Mouse (Mus musculus) spleen, postnatal 4 days (tissue): ENCODE measurements around the gene Hist1h1d.
A peak's percentile ranks its signal among the peaks of the same experiment; 100 is the strongest.
"Not testable (repeated sequence)": the region's sequence is repeated elsewhere in the genome, so short reads cannot be mapped to it uniquely, and the experiment has no call there.

Experiments
- DNase-seq, 2 experiments: peaks; one replicate each; pipeline ENCODE4 v3.0.0; 2022; ENCODE audit warnings: low spot score in 2 of 2

Gene Hist1h1d

DNA sequence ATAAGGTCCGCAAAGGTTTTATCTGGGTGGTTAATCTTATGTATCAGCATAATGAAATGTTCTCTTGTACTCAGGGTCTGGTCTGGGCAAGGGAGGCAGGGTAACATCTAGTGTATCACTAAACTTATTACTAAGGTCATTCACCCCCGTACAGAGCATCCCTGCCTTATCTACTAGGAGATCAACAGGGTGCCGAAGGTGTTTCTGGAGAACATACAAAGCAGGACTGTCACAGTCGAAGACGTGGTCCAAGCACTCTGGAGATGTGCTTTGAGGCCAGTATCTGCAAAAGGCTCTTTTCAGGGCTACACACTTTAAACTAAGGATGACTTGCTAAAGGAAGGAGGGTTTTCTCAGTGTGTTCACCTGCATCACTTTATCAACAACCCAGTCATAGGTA is 6.4 kb upstream of the Hist1h1d start:
- no peak for DNase-seq

DNA sequence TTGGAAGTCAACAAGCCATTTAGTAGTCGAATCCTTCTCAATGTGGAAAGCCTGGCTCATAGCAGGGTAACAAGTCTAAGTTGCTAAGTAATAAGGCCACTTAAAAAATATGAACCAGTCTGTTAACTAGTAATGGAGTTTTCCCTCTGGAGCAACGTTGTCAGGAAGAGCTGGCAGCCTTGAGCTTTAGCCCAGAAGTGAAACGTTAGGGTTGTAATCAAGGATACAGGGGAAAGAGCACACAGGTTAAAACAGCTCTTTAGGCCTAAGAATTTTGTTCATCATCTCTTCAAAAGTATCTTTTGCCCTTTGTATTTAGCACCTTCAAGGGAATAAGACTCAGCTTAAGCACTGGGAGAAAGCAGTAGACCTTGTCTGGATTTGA is 2.3 kb upstream of the Hist1h1d start:
- DNase-seq: peak; percentile 34 to 63

DNA sequence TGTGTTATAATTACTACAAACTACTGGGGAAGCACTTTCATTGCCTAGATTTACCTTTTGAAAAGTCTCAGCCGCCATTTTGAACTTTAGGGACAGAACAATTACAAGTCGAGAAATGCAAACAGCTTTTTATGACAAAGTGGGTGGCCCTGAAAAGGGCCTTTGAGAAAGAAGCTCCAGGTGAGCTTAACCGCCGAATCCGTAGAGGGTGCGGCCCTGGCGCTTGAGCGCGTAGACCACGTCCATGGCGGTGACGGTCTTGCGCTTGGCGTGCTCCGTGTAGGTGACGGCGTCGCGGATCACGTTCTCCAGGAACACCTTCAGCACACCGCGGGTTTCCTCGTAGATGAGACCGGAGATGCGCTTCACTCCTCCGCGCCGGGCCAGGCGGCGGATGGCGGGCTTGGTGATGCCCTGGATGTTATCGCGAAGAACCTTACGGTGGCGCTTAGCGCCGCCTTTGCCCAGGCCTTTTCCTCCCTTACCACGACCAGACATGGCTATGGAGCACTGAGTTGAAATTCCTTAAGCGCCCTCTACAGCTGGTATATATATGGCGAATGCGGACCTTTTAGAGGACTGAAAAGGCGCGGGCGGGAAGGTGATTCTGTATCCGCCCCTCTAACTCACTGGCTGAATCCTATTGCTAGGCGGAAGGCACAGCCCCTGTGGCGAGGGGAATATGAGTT is 1.8 kb upstream of the Hist1h1d start, which contains the start of gene Hist1h4f:
Gene Hist1h4f (minus strand): TSS at position 503 of the 689 bp plus-strand sequence.
- peak; percentile 92 to 95 for DNase-seq

DNA sequence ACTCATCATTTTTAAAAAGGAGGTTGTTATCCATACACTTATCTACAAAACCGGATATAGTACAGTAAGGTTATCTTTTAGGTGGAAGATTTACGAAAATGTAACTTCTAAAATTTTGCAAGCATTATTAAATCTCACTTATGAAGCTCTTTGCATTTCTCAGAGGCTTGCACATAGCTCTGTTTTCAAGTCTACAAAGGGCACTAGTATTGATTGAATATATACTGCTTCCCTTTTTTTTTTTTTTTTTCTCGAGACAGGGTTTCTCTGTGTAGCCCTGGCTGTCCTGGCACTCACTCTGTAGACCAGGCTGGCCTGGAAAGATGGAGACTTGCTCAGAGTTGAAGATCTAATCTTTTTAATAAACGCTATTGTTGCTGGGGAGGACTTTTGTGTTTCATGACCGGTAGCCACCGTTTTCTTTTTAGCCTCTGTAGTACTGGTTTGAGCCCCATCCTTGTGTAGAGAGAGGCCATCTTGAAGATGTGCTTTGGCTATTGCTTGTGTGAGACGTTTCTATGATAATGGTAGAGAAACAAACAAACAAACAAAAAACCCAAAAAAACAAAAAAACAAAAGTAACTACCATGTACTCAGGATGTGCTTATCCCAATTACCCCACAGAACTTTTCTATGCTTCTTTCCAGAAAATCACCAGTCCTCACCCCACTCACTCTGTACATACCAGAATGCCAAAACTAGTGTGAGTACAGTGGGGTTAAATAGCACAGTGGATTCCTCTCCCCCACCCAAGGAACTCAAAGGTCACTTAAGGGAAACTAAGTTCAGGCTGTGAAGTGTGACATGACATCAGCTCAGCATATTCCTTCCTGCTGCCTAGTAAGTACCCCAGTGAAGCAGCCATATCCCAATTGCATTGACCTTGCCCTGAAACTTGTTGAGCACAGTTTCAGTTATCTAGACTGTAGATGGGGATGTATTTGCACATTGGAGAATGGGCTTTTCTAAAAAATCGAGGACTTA is 839 bp upstream of the Hist1h1d start:
- DNase-seq: peak; percentile 16 to 65

DNA sequence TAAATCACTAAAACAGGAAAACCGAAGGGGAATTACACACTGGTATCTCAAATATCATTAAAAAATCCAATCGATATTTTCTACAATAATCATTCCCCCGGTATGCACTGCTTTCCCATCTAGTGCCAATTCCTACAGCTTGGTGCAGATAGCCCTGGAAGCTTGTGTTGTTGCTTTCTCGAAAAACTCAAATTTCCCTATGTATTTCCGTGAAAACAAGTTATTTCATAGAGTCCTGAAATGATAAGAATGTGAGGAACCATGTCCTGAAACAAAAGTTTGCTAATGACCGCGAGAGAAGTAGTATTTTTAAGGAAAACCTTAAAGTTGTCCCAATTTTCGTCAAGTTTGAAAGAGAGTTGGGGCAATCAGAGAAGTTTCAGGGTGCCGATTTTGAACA is 1.3 kb downstream of the Hist1h1d start:
- DNase-seq: peak in 1 of 2 experiments; percentile 50

DNA sequence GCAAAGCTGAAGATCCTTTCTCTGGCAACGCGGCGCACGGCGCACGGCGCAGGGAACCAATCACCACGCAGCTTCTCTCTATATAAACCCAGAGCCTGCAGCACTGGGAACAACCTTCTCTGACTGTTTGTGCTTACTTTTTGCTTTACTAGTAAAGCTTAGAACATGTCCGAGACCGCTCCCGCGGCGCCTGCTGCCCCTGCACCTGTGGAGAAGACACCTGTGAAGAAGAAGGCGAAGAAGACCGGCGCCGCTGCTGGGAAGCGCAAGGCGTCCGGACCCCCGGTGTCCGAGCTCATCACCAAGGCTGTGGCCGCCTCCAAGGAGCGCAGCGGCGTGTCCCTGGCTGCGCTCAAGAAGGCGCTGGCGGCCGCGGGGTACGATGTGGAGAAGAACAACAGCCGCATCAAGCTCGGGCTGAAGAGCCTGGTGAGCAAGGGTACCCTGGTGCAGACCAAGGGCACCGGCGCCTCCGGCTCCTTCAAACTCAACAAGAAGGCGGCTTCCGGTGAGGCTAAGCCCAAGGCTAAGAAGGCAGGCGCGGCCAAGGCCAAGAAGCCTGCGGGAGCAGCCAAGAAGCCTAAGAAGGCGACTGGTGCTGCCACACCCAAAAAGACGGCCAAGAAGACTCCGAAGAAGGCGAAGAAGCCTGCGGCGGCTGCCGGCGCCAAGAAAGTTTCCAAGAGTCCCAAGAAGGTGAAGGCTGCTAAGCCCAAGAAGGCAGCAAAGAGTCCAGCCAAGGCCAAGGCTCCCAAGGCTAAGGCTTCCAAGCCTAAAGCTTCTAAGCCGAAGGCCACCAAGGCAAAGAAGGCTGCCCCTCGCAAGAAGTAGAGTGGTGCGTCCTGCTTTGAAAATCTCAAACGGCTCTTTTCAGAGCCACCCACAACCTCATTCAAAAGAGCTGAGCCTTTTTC is 2.1 kb downstream of the Hist1h1d start:
- peak; percentile 92 to 98 for DNase-seq

DNA sequence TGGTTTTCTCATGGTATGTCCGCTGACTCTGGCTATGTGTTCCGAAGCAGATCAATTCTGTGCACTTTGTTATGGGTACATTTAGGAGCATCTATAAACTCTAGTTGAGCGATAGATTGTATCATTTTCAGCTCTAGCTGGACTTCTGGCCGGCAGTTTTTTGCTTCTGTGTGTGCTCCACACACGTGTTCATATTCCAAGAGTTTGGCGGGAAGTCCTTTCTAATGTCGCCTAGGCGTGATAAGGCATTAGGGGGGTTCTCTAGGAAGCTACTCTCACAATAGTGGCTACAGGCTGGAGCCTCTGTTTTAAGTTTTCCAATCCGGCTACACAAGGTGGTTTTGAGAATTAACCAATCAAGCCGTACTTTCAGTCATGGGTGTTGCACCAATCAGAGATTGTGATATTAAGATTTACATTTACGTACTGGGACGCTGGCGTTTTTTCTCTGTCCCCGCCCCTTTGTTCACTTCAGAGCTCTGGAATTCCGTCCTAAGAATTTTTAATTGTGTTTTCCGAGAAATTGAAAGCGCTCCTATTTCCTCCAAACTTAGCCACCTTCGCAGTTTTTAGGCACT is 2.9 kb downstream of the Hist1h1d start:
- peak; percentile 78 to 88 for DNase-seq

DNA sequence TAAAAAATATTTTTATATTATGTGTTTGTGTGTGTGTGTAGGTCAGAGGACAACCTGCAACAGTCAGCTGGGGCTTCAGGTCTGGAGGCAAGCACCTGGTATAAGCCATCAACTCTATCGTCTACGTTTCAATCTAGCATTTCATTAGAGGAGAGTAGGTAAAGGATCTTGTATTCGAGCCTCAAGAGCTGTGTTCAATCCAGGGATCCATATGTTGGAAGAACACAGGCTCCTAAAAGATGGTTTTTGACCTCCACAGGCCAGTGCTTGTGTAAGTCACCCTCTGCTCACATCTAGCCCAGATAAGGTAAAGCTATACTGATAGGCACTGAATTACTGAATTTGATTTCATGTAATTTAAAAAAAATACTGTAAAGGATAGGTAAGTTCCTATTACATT is 3.8 kb downstream of the Hist1h1d start:
- DNase-seq: no peak

DNA sequence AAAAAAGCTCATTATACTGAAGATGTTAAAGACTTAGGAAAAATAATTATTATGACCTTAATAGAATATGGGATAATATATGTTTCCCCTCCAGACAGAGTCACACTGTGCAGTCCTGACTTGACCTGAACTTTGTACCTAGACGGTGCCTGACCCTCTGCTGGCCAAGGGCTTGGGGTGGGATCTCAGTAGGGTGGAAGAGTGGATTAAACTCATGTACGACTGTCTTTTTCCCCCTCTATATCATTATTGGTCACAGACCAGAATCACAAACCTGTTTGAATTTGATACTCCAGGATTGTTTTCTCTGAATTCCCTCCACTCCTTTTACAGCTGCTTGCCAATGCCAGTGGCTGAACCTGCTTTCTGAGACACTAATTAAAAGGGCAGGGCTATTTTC is 7.6 kb downstream of the Hist1h1d start:
- DNase-seq: not testable (repeated sequence)

DNA sequence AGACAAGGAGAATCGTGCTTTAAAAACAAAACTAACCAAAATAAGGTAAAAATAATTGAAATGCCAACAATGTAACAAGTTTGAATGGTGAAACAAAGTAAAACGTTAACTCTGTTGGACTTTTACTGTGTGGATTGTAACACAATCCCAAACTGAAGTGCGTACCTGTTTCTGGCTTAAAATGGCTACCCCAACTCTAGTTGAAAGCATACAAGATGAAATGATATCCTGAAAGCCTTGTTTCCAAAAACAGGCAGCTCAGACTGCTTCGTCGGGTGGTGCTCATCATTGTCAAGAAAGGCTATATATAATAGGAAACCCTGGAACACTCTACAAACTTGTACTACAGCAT is 8.4 kb downstream of the Hist1h1d start:
- DNase-seq: not testable (repeated sequence)

DNA sequence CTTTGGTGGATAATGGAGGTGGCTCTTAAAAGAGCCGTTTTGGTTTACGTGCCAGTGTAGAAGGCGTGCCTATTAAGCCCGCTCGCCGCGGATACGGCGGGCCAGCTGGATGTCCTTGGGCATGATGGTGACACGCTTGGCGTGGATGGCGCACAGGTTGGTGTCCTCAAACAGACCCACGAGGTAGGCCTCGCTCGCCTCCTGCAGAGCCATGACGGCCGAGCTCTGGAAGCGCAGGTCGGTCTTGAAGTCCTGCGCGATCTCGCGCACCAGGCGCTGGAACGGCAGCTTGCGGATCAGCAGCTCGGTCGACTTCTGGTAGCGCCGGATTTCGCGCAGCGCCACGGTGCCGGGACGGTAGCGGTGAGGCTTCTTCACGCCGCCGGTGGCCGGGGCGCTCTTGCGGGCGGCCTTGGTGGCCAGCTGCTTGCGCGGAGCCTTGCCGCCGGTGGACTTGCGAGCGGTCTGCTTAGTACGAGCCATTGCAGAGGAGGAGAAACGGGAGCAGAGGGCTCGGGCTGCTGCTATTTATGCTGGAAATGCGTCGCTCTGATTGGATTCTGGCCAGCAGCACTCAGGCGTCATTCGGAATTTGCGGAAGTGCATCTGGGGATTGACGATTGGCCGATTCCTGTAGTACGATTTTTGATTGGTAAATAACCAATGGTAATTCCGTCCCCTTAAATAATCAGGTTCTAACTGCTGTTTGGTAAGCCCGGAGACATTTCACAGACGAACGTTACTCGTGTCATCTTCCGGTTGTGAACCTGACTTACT is 9.0 kb downstream of the Hist1h1d start, which contains the start of gene Hist1h3e:
Gene Hist1h3e (minus strand): TSS at position 487 of the 777 bp plus-strand sequence.
- peak; percentile 94 to 98 for DNase-seq

DNA sequence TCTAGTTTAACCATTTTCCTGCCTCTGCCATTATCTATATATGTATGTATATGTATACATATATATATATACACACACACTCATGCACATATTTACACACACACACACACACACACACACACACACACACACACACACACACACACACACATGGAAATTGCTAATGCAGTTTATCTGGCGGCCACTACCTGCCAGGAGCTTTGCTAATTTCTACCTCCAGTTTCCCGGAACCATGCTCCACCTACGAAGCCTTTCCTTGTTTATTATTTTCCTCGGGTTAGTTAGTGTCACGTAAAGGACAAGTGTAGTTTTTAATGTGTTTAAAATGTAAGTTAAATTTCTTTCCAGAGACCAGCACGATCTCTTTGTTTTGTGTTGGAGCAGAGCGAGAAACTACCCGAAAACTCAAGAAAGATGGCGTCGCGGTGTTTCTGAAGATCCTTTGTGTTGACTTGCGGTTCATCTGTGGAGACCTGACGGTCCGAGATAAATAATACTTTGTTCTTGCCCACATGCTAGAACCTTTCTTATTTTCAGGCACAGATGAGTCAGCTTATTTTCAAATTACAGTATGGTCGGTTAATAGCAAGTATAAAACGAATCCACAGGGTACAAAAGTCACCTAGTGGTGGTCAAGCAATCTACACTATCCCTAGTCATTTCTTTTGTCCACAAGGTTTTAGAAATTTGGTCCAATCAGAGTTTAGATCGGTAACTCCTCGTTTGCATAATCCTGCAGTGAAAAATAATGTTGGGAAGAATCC is 9.8 kb downstream of the Hist1h1d start:
- peak in 1 of 2 experiments; percentile 62 for DNase-seq

DNA sequence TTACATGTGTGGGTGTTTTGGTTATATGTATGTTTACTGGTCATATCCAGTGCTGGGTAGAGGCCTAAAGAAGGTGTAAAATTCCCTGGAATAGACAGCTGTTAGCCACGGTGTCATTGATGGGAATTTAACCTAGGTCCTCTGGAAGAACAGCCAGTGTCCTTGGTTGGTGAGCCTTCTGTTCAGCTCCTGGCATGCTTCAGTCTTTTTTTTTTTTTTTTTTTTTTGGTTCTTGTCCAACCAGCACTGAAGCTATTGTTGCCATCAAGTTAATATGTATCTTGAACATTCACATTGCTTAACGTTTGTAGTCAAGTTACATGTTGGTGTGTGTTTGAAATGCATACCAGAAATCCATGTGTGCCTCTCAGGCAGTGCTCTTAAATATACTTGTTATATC is 11.4 kb downstream of the Hist1h1d start:
- DNase-seq: no peak

DNA sequence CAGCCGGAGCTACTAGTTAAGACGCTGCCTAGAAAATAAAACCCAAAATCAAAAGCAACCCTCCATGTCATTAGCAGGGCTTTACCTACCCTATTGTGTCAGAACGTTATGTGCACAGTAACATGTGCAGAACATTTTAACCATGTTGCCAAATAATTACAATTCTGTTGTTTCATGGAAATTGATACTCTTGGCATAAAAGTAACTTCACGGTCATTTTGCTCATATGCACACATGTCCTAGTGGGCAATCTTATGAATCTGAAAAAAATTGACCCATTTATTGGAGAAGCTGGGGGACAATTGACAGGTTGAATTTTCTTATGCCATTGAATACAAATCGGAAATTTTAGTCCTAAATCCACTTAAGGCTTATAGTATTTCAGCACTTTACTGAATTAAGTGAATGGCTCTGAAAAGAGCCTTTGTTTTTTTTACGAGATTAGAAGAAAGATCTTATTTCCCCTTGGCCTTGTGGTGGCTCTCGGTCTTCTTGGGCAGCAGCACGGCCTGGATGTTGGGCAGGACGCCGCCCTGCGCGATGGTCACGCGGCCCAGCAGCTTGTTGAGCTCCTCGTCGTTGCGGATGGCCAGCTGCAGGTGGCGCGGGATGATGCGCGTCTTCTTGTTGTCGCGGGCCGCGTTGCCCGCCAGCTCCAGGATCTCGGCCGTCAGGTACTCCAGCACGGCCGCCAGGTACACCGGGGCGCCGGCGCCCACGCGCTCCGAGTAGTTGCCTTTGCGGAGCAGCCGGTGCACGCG is 17.4 kb downstream of the Hist1h1d start:
- not testable (repeated sequence) for DNase-seq

DNA sequence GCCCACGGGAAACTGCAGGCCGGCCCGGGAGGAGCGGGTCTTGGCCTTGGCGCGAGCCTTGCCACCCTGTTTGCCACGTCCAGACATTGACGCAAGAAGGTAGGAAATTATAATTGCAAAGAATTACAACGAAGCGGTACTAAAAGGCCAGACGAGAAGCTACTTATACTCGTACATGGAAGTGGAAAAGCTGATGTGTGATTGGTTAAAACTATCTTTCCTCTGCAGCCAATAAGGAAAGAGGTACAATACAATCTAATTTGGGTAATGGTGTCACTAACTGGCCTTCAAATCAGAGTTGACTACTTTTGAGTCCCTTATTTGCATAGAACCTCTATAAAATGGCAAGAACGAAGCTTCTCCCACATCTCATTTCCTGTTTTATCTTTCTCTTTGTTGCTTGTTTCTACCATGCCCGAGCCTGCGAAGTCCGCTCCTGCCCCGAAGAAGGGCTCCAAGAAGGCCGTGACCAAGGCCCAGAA is 18.0 kb downstream of the Hist1h1d start, which contains the start of the genes Hist1h2ae and Hist1h2bg:
Gene Hist1h2ae (minus strand): TSS at position 199 of the 482 bp plus-strand sequence.
Gene Hist1h2bg (plus strand): TSS at position 375 of the 482 bp plus-strand sequence.
- peak; percentile 85 to 92 for DNase-seq

DNA sequence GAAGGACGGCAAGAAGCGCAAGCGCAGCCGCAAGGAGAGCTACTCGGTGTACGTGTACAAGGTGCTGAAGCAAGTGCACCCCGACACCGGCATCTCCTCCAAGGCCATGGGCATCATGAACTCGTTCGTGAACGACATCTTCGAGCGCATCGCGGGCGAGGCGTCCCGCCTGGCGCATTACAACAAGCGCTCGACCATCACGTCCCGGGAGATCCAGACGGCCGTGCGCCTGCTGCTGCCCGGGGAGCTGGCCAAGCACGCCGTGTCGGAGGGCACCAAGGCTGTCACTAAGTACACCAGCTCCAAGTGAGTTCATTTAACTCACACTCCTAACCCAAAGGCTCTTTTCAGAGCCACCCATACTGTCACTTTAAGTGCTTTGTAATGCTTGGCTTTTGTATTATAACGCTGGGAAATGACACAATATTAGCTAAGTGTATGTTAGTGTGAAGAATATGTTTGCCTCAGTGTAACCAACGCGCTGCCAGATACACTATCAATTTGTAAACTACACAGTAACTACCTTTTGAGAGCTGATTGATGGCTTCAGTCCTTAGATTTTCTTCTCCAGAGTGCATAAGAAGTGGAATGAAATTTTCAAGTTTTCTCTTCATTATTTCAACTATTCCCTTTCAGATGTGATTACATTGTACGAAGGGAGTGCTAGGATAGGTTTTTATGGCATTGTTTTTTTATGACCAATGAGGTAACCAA is 18.6 kb downstream of the Hist1h1d start:
- DNase-seq: not testable (repeated sequence)

DNA sequence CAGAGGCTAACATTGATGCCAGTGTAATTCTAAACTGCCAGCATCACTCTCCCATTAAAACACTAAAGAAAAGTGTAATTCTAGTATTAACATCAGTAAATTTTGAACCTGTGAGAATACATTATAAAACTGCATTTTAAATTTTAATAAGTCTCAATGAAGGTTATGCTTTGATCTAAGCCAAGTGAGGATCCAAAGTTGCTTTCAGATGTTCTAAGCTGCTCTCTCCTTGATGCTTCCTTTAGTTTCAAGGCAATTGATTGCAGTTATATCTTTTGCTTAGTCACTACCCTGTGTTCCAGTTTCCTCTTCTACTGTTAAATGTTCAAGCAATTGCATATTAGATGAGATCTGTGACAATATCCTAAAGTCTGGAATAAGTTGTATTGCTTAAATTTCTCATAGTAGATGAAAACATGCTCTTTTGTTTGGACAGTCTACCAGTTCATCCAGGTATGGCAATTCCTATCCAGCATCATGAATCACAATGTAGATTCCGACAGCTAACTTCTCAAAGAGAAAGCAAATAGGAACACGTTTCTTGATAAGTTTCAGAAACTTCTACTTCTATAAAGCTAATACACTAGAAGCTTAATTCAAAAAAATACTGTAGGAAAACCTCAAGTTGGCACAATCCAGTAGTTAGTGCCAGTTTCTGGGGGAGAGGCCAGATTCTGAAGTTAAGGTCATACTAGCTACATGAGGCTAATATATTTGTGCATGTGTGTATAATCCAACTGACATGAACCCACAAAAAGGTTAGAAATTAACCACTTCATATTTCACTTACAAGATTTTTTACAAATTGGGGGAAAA is 19.4 kb downstream of the Hist1h1d start:
- peak in 1 of 2 experiments; percentile 31 for DNase-seq
